Mouse (Mus musculus) activated CD4-positive, CD25-positive, alpha-beta regulatory T cell, adult 4 months (primary cell): Measurements from ENCODE around the gene Tbc1d1. TPM values are rescaled to one million over a fixed set of nuclear protein-coding genes. Genes with fewer than 3 reads are reported as not detected.

Source experiments
- ATAC-seq: one replicate; pipeline ENCODE4 v1.8.0; 2017
- polyA plus RNA-seq, 2 experiments: library from polyadenylated mRNA; unstranded; fragments of 100-300 nt; shearing (Covaris generic); gene quantifications; one replicate each; pipeline ENCODE4 v1.2.1; 2017

Tbc1d1 gene
- 10 to 100 TPM; 36.6 to 37.7 TPM for polyA plus RNA-seq

GRCm38 (mm10) chr5:64155861-64156550 is at the start of gene Tbc1d1:
Gene Tbc1d1, plus strand, starts transcription at chr5:64156305.
- ATAC-seq, result no peak

GRCm38 (mm10) chr5:64107596-64108289 is 48.4 kb upstream of the Tbc1d1 start:
- no peak for ATAC-seq

- no peak for ATAC-seq
These were observed 46.9 kb upstream of the Tbc1d1 start for GRCm38 (mm10) chr5:64109217-64109616.

- no peak for ATAC-seq
These were observed 43.7 kb upstream of the Tbc1d1 start for GRCm38 (mm10) chr5:64112360-64112759.

- ATAC-seq, result no peak
These were observed 41.9 kb upstream of the Tbc1d1 start for GRCm38 (mm10) chr5:64114210-64114609.

- ATAC-seq, result no peak
These were observed 38.9 kb upstream of the Tbc1d1 start for GRCm38 (mm10) chr5:64117191-64117590.

GRCm38 (mm10) chr5:64125783-64126182 is 30.3 kb upstream of the Tbc1d1 start:
- no peak for ATAC-seq

- no peak for ATAC-seq
These were observed 24.6 kb upstream of the Tbc1d1 start for GRCm38 (mm10) chr5:64131550-64131949.

GRCm38 (mm10) chr5:64133901-64134300 is 22.2 kb upstream of the Tbc1d1 start:
- ATAC-seq, result no peak

GRCm38 (mm10) chr5:64136325-64136724 is 19.8 kb upstream of the Tbc1d1 start:
- no peak for ATAC-seq

GRCm38 (mm10) chr5:64140202-64140601 is 15.9 kb upstream of the Tbc1d1 start:
- no peak for ATAC-seq

GRCm38 (mm10) chr5:64144315-64144714 is 11.8 kb upstream of the Tbc1d1 start:
- ATAC-seq, result no peak

GRCm38 (mm10) chr5:64146384-64147005 is 9.6 kb upstream of the Tbc1d1 start:
- no peak for ATAC-seq

GRCm38 (mm10) chr5:64149184-64150127 is 6.6 kb upstream of the Tbc1d1 start:
- ATAC-seq, result peak; percentile 89

- ATAC-seq, result no peak
These were observed 2.8 kb upstream of the Tbc1d1 start for GRCm38 (mm10) chr5:64153319-64153718.

- ATAC-seq, result no peak
These were observed 474 bp downstream of the Tbc1d1 start for GRCm38 (mm10) chr5:64156579-64156978.

- no peak for ATAC-seq
These were observed 1.8 kb downstream of the Tbc1d1 start for GRCm38 (mm10) chr5:64157926-64158325.

GRCm38 (mm10) chr5:64158501-64158900 is 2.4 kb downstream of the Tbc1d1 start:
- no peak for ATAC-seq

GRCm38 (mm10) chr5:64159065-64159780 is 3.1 kb downstream of the Tbc1d1 start:
- ATAC-seq, result no peak

GRCm38 (mm10) chr5:64159781-64160704 is 3.9 kb downstream of the Tbc1d1 start:
- peak; percentile 43 for ATAC-seq
